Mouse (Mus musculus) C2C12 (cell line): ENCODE results near the gene Olfr224.

ENCODE experiments used
- CTCF ChIP-seq: IDR thresholded peaks from one replicate; pipeline ENCODE4 v1.5.1; 2011; ENCODE audit not compliant: control insufficient read depth, insufficient read depth, insufficient read length
- FOSL1 ChIP-seq: IDR thresholded peaks from one replicate; pipeline ENCODE4 v1.8.0; 2011; ENCODE audit warnings: mild to moderate bottlenecking, low read length; ENCODE audit not compliant: poor library complexity, insufficient read depth, severe bottlenecking
- MAX ChIP-seq: IDR thresholded peaks from one replicate; pipeline ENCODE4 v1.6.1; 2011; ENCODE audit warnings: mild to moderate bottlenecking, control low read depth
- MYOG ChIP-seq: IDR thresholded peaks from one replicate; pipeline ENCODE4 v1.6.1; 2011; ENCODE audit not compliant: control insufficient read depth, insufficient read length; ENCODE audit errors: extremely low read depth
- USF1 ChIP-seq: IDR thresholded peaks from one replicate; pipeline ENCODE4 v1.6.1; 2011; ENCODE audit warnings: low read depth, mild to moderate bottlenecking, control low read depth, moderate library complexity

GRCm38 (mm10) chr11:58577430-58577829 lies 7.1 kb upstream of the Olfr224 start, which contains the start of gene Olfr325:
- TF ChIP-seq CTCF (no peak), FOSL1 (no peak), USF1 (no peak), MYOG (no peak), MAX (no peak)
